Mouse (Mus musculus): Measurements from ENCODE around the gene Kcnc3. TPM values are rescaled to one million over a fixed set of nuclear protein-coding genes. Genes with fewer than 3 reads are reported as not detected.
A peak's percentile ranks its signal among the peaks of the same experiment; 100 is the strongest.

Gene Kcnc3
- 0.36 and 1.6 TPM in 2 replicates for polyA plus RNA-seq (2012; ENCODE audit: insufficient read depth, insufficient read length, missing spikeins)

DNA sequence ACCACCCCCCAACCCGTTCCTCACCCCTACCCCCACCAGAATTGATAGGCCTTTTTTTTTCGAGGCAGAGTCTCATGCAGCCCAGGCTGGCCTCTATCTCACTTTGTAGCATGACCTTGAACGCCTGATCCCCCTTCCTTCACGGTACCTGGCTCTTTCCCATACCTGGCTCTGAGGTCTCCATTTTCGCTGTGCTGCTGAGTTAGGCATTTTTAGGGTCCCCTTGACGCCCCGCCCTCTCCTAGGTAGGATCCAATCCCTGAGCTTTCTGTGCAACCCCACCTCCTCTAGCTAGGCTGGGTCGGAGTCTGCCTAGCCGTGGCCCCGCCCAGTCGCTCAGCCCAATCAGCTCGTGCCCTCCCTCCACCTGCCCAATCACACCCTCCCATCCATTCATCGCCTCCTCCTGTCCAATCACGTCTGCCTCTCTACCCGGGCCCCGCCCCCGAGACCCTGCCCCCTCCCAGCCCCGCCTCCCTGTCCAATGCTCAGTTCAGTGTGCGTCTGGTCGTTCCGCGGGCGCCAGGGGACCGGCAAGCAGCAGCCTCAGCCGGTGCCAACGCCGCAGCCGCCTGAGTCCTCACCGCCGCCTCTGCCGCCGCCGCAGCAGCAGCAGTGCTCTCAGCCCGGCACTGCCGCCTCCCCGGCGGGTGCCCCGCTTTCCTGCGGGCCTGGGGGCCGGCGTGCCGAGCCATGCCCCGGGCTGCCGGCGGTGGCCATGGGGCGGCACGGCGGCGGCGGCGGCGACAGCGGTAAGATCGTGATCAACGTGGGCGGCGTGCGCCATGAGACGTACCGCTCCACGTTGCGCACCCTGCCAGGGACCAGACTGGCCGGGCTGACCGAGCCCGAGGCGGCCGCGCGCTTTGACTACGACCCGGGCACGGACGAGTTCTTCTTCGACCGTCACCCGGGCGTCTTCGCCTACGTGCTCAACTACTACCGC lies at the start of gene Kcnc3:
Kcnc3 (plus strand) TSS at position 263 of the 946 bp plus-strand sequence.
- TF ChIP-seq POLR2A (IDR thresholded peaks at IDR 0.05; ENCODE audit: borderline replicate concordance, low read depth, low read length) (no peak), CTCF (IDR thresholded peaks at IDR 0.05; ENCODE audit: low read depth, low read length) (no peak)
- no peak within 1 kb of the TSS for H3K27ac ChIP-seq (ENCODE audit: insufficient read depth, low read depth, low read length)
- peak within 1 kb of the TSS; percentile 47 for H3K4me3 ChIP-seq (ENCODE audit: insufficient read depth, low read length)
- H3K4me1 ChIP-seq (ENCODE audit: control insufficient read depth, insufficient read depth, low read length) = no peaks in the 10 kb centered on the region

DNA sequence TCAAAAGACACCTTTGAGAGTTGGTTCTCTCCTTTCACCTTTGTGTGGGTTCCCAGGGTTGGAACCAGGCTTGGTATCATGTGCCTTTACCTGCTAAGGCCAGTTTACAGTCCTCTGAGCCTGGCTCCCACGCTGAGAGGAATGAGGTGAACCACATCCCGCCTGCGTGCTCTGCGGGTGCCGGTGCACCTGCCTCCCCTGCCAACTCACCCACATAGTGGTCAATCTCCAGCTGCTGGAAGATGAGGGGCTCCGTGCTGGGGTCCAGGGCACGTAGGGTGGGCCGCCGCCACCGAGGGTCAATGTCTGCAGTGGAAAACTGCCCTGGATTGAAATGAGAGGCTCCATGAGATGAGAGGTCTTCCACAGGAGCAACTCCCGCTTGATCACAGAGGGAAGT lies 47.9 kb upstream of the Kcnc3 start:
- no peak for TF ChIP-seq POLR2A (IDR thresholded peaks at IDR 0.05; ENCODE audit: borderline replicate concordance, low read depth, low read length)
- no peak for TF ChIP-seq CTCF (IDR thresholded peaks at IDR 0.05; ENCODE audit: low read depth, low read length)
- 0 out of 2 replicates have a peak, but pooled peaks cover 2% of the 10 kb centered on the region for H3K4me1 ChIP-seq (ENCODE audit: control insufficient read depth, insufficient read depth, low read length)
- no peak overlapping the region for H3K4me3 ChIP-seq (ENCODE audit: insufficient read depth, low read length)
- no peak overlapping the region for H3K27ac ChIP-seq (ENCODE audit: insufficient read depth, low read depth, low read length)

DNA sequence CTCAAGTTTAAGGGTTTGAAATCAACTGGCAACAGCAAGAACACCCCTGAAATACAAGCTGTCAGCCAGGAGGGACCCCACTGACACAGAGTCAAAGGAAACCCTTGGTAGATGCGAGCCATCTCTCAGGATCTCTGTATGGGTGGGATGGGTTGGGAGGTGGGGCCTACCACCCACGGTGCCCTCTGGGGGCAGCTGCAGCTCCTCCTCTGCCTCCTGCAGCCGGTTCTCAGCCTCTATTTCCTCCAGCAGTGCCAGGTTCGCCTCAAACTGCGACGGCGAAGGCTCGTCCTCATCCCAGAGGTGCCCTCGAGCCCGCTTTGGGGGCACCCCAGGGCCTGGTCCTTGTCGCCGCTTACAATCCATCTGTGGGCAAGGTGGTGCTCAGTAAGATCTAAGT lies 47.4 kb upstream of the Kcnc3 start:
- TF ChIP-seq POLR2A (IDR thresholded peaks at IDR 0.05; ENCODE audit: borderline replicate concordance, low read depth, low read length) = no peak
- TF ChIP-seq CTCF (IDR thresholded peaks at IDR 0.05; ENCODE audit: low read depth, low read length) = no peak
- Histone ChIP-seq H3K4me1 (ENCODE audit: control insufficient read depth, insufficient read depth, low read length) (0 out of 2 replicates have a peak, but pooled peaks cover 2% of the 10 kb centered on the region), H3K4me3 (ENCODE audit: insufficient read depth, low read length) (no peak overlapping the region), H3K27ac (ENCODE audit: insufficient read depth, low read depth, low read length) (no peak overlapping the region)

DNA sequence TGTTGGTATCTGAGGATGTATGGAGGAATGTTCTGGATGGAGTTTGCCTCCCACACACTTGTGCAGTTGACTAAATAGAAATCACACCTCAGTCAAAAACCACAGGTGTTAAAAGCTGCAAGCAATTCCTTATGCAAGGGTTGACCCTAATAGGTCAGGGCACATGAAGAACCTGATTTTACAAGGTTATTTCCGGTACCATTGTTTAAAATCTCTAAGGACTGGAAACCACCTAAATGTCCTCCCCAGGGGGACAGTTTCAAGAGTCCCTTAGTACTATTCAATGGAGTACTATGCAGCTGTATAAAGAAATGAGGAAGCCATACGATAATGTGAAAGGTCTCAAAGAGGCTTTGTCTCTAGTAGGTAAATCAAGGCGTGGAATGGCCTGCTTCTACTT lies 44.2 kb upstream of the Kcnc3 start:
- H3K27ac ChIP-seq (ENCODE audit: insufficient read depth, low read depth, low read length) = no peak overlapping the region
- 0 out of 2 replicates have a peak, but pooled peaks cover 2% of the 10 kb centered on the region for H3K4me1 ChIP-seq (ENCODE audit: control insufficient read depth, insufficient read depth, low read length)
- TF ChIP-seq POLR2A (IDR thresholded peaks at IDR 0.05; ENCODE audit: borderline replicate concordance, low read depth, low read length) (no peak), CTCF (IDR thresholded peaks at IDR 0.05; ENCODE audit: low read depth, low read length) (no peak)
- no peak overlapping the region for H3K4me3 ChIP-seq (ENCODE audit: insufficient read depth, low read length)

DNA sequence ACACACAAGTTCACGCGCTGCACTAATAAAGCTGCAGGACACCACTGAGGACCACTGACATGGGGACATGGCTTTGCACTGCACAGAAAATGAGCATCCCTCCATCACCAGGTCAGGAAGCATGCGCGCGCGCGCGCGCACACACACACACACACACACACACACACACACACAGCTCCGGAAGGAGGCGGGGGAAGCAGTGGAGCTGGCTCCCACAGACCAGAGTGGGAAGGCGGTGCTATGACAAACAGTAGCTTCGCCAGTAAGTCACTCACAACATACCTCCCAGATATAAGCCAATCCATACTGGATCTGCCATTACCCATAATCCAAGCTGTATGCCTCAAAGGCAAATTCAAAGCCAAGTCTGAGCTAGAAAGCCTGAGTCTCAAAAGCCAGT lies 43.4 kb upstream of the Kcnc3 start:
- TF ChIP-seq CTCF (IDR thresholded peaks at IDR 0.05; ENCODE audit: low read depth, low read length) = no peak
- TF ChIP-seq POLR2A (IDR thresholded peaks at IDR 0.05; ENCODE audit: borderline replicate concordance, low read depth, low read length) = no peak
- no peak overlapping the region for H3K27ac ChIP-seq (ENCODE audit: insufficient read depth, low read depth, low read length)
- H3K4me3 ChIP-seq (ENCODE audit: insufficient read depth, low read length) = peak overlapping the region; percentile 68; the same call in 1 of the 2 replicates
- H3K4me1 ChIP-seq (ENCODE audit: control insufficient read depth, insufficient read depth, low read length) = 0 out of 2 replicates have a peak, but pooled peaks cover 2% of the 10 kb centered on the region

DNA sequence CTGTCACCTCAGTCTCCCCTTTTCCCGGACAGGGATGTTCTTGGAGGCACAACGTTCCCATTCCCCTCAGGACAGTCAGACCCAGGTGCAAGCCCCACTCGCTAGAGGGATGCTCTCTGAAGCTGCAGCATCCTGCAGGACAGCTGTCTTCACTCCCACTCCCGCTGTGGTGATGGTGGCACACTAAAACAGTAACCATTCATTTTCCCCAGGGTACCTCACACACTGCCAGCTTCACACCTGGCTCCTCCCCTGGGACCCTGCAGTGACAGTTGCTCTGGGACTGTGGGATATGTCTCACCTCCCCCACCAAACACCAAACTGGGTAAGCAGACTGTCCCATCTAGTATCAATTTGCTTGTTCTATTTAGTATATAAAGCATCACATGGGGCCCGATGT lies 42.7 kb upstream of the Kcnc3 start:
- Histone ChIP-seq H3K4me1 (ENCODE audit: control insufficient read depth, insufficient read depth, low read length) (0 out of 2 replicates have a peak, but pooled peaks cover 2% of the 10 kb centered on the region), H3K27ac (ENCODE audit: insufficient read depth, low read depth, low read length) (no peak overlapping the region), H3K4me3 (ENCODE audit: insufficient read depth, low read length) (peak overlapping the region; percentile 68)
- no peak for TF ChIP-seq CTCF (IDR thresholded peaks at IDR 0.05; ENCODE audit: low read depth, low read length)
- no peak for TF ChIP-seq POLR2A (IDR thresholded peaks at IDR 0.05; ENCODE audit: borderline replicate concordance, low read depth, low read length)

DNA sequence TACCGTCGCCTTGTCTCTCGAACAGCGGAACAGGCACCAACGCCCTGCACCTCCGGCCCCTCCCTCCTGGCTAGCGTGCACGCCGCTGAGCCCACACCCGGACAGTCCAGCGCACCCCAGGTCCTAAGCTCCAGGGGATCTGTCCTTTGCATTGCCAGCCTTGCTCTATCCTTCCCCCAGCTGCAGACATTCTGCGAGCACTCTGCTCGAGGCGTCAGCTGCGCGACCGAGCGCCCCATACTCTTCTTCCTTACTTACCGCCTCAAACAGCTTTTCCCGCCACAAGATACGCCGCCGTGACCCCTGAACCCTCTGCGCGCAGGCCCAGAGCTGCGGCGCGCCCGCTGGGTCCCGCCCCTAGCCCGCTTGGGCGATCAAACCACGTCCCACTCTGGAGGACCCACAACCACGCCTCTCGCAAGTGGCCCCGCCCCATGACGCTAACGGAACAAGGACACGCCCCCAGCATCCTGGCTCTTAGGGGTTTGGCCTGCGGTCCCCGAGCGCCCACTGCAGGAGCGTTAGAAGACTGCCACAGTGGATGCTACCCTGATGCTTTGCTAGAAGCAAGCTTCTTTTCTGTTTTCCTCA lies 41.9 kb upstream of the Kcnc3 start, which contains the start of gene Pold1:
Pold1 (minus strand) TSS at position 353 of the 591 bp plus-strand sequence.
- Histone ChIP-seq H3K4me1 (ENCODE audit: control insufficient read depth, insufficient read depth, low read length) (0 out of 2 replicates have a peak, but pooled peaks cover 2% of the 10 kb centered on the region), H3K4me3 (ENCODE audit: insufficient read depth, low read length) (peak within 1 kb of the TSS; percentile 68), H3K27ac (ENCODE audit: insufficient read depth, low read depth, low read length) (peak within 1 kb of the TSS; percentile 37)
- TF ChIP-seq POLR2A (IDR thresholded peaks at IDR 0.05; ENCODE audit: borderline replicate concordance, low read depth, low read length) (no peak), CTCF (IDR thresholded peaks at IDR 0.05; ENCODE audit: low read depth, low read length) (0 out of 2 replicates have a peak, but pooled peaks have one; percentile 15)

DNA sequence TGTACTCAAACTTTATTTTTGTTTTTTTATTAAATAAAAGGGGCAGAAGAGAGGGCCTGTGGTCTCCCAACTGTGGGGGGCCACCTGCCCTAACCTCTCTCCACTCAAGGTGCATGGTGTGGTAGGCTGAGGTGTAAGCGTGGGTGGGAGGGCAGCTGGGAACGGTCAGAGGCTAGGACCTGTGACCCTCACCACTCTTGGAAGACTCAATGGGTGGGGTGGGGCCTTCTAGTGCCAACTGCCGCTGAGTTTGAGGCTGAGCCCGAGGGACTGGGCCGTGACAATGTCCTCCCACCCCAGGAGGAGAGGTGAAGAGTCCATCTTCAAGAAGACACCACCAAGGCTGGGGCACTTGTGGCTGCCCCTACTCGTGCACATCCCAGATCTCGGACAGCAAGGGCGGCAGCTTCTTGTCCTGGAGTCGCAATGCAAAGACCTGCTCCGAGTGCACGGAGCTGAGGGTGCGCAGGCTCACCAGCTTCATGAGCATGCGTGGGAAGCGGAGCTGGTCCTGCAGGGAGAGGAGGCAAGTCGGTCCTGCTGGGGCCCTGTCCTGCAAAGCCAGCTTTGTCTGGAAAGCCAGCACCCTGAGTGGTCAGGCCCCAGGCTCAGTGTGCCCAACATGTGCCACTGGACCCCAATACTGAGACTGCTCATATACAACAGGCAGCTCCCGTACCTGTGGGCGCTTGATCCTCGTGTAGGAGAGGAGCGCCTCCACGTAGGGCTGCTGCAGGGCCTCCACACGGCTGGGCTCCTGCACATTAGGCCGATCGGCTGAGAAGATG lies 40.6 kb upstream of the Kcnc3 start:
- H3K27ac ChIP-seq (ENCODE audit: insufficient read depth, low read depth, low read length) = no peak overlapping the region
- H3K4me1 ChIP-seq (ENCODE audit: control insufficient read depth, insufficient read depth, low read length) = 0 out of 2 replicates have a peak, but pooled peaks cover 2% of the 10 kb centered on the region
- H3K4me3 ChIP-seq (ENCODE audit: insufficient read depth, low read length) = no peak overlapping the region
- TF ChIP-seq POLR2A (IDR thresholded peaks at IDR 0.05; ENCODE audit: borderline replicate concordance, low read depth, low read length) (no peak), CTCF (IDR thresholded peaks at IDR 0.05; ENCODE audit: low read depth, low read length) (no peak)

DNA sequence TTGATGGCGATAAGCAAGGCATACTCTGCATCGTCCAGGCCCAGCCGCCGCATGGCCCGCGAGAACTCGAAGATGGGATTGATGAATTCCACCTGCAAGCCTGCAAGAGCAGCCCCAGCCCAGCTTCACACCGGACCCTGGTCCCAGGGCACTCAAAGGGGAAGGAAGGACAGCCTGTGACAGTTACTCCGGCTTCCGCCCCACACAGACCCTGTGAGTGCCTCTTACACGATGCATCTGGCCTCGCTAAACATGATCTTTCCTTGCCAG lies 40.1 kb upstream of the Kcnc3 start:
- TF ChIP-seq POLR2A (IDR thresholded peaks at IDR 0.05; ENCODE audit: borderline replicate concordance, low read depth, low read length) = no peak
- no peak for TF ChIP-seq CTCF (IDR thresholded peaks at IDR 0.05; ENCODE audit: low read depth, low read length)
- 0 out of 2 replicates have a peak, but pooled peaks cover 2% of the 10 kb centered on the region for H3K4me1 ChIP-seq (ENCODE audit: control insufficient read depth, insufficient read depth, low read length)
- no peak overlapping the region for H3K4me3 ChIP-seq (ENCODE audit: insufficient read depth, low read length)
- H3K27ac ChIP-seq (ENCODE audit: insufficient read depth, low read depth, low read length) = no peak overlapping the region

Measured in bone marrow macrophage, adult 2 months (primary cell).